Mouse (Mus musculus) small intestine, adult 2 months (tissue): ENCODE measurements at regions not wholly inside any gene's neighbourhood (a gene's known extent, or its start where the extent isn't known, plus 50 kb on each side); places are given as distances from the start of the nearest gene placed in this dataset.

Experiments
- H3K27ac ChIP-seq: fragments of 200-500 bp; 2 replicates; pipeline ENCODE4 v1.5.1; 2012; ENCODE audit warnings: low read depth, low read length, control low read depth, inconsistent platforms; ENCODE audit not compliant: insufficient read depth
- H3K27me3 ChIP-seq: fragments of 200-500 bp; 2 replicates; pipeline ENCODE4 v1.6.1; 2012; ENCODE audit warnings: mild to moderate bottlenecking, moderate library complexity, low read length, inconsistent platforms; ENCODE audit not compliant: control insufficient read depth, insufficient read depth
- H3K36me3 ChIP-seq: fragments of 200-500 bp; 2 replicates; pipeline ENCODE4 v1.6.1; 2012; ENCODE audit warnings: mild to moderate bottlenecking, low read length, control low read depth, inconsistent platforms; ENCODE audit not compliant: control insufficient read depth, insufficient read depth
- H3K4me1 ChIP-seq: fragments of 200-500 bp; 2 replicates; pipeline ENCODE4 v1.6.1; 2012; ENCODE audit warnings: low read length, inconsistent platforms, mixed read lengths; ENCODE audit not compliant: control insufficient read depth, insufficient read depth, insufficient read length
- H3K4me3 ChIP-seq: fragments of 200-500 bp; 2 replicates; pipeline ENCODE4 v1.5.1; 2012; ENCODE audit warnings: low read depth, mild to moderate bottlenecking, control low read depth, inconsistent platforms, low read length, moderate library complexity
- CTCF ChIP-seq: fragments of 200-500 bp; IDR thresholded peaks from 2 replicates; pipeline ENCODE4 v1.5.1; 2012; ENCODE audit warnings: low read depth, mild to moderate bottlenecking, control low read depth, inconsistent platforms, low read length, moderate library complexity, mixed read lengths; ENCODE audit not compliant: insufficient replicate concordance, insufficient read length; ENCODE audit errors: extremely low read depth
- POLR2A ChIP-seq: fragments of 200-500 bp; IDR thresholded peaks from 2 replicates; pipeline ENCODE4 v1.6.1; 2012; ENCODE audit warnings: low read depth, mild to moderate bottlenecking, control low read depth, inconsistent platforms, low read length, moderate library complexity
- WGBS: fragments of 180-500 bp; shearing (Covaris S2); methylation state at CpG from one replicate; pipeline ENCODE4 v1.1.7; 2018; 5-methylcytosine and 5-hydroxymethylcytosine counted together

- Histone ChIP-seq H3K4me3 (no peak overlapping the region), H3K36me3 (no peaks in the 10 kb centered on the region), H3K27me3 (no peaks in the 10 kb centered on the region), H3K4me1 (no peaks in the 10 kb centered on the region), H3K27ac (no peak overlapping the region)
- 82% methylated on average over 1 of the region's 1 CpGs for WGBS
- TF ChIP-seq CTCF (no peak), POLR2A (no peak)
These were observed 275.1 kb upstream of the Gm11146 start for GRCm38 (mm10) chr16:77877006-77877405.

GRCm38 (mm10) chr16:77863246-77863645 lies 261.4 kb upstream of the Gm11146 start:
- no peaks in the 10 kb centered on the region for H3K4me1 ChIP-seq
- H3K27me3 ChIP-seq, result no peaks in the 10 kb centered on the region
- 79% methylated on average over 5 of the region's 5 CpGs for WGBS
- H3K27ac ChIP-seq, result no peak overlapping the region
- no peak overlapping the region for H3K4me3 ChIP-seq
- no peak for TF ChIP-seq CTCF
- TF ChIP-seq POLR2A, result no peak
- H3K36me3 ChIP-seq, result no peaks in the 10 kb centered on the region

DNA sequence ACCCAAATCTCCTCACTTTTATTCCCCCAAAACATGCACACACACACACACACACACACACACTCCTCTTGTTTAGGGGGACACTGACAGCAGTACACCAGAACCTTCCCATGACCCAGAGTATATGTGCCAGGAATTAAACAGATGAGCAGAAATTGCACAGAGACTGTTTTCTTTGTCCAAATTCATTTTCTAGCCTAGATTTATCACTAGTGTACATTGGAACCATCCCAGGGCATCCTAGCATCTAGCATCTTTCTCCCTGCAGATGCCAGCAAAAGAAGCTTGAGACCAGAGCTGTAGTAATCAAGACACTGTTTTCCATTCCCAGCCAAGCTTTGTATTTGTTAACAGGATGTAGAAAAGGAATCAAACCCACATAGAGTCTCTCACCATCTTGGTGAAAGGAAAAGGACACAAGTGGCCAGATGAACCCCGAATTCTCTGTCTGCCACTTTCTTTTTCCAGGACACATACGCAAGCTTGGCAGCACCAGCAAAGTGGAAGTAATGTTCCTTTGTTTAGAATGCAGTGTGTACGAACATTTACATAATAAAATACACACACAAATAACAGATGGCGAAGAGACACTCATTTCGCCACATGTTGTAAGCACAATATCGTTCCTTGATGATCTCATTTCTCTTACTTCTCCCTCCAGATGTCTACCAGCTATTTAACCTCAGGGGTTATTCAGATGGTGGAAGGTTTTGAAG lies 250.3 kb upstream of the Gm11146 start:
- no peak overlapping the region for H3K4me3 ChIP-seq
- no peaks in the 10 kb centered on the region for H3K27me3 ChIP-seq
- H3K27ac ChIP-seq, result no peak overlapping the region
- TF ChIP-seq CTCF (no peak), POLR2A (no peak)
- no peaks in the 10 kb centered on the region for H3K36me3 ChIP-seq
- 82% methylated on average over 6 of the region's 6 CpGs for WGBS
- H3K4me1 ChIP-seq, result no peaks in the 10 kb centered on the region

GRCm38 (mm10) chr16:77851206-77852065 lies 249.5 kb upstream of the Gm11146 start:
- Histone ChIP-seq H3K4me1 (no peaks in the 10 kb centered on the region), H3K4me3 (no peak overlapping the region), H3K36me3 (no peaks in the 10 kb centered on the region), H3K27me3 (no peaks in the 10 kb centered on the region), H3K27ac (no peak overlapping the region)
- TF ChIP-seq POLR2A (no peak), CTCF (no peak)
- 78% methylated on average over 13 of the region's 13 CpGs for WGBS

DNA sequence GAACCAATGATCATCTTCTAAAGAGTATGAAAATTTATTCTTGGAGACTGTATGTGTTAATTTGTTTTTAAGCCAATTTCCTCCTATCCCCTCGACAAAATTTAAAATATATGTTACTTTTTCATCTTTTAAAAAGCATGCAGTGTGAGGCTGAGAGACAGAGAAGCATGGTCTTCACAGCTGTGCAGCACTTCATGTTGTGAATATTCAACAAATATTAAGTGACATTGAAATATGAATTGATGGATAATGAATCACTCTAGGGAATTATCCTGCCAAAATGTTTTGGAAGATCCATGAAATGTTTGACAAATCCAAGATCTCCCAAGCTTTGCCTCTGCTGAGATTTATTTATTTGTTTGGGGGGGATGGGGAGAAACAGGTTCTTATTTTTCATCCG lies 233.9 kb upstream of the Gm11146 start:
- TF ChIP-seq POLR2A (no peak), CTCF (no peak)
- H3K4me3 ChIP-seq, result no peak overlapping the region
- no peaks in the 10 kb centered on the region for H3K36me3 ChIP-seq
- no peaks in the 10 kb centered on the region for H3K27me3 ChIP-seq
- H3K4me1 ChIP-seq, result no peaks in the 10 kb centered on the region
- H3K27ac ChIP-seq, result no peak overlapping the region
- 79% methylated on average over 2 of the region's 2 CpGs for WGBS

- TF ChIP-seq CTCF (no peak), POLR2A (no peak)
- Histone ChIP-seq H3K4me3 (no peak overlapping the region), H3K36me3 (no peaks in the 10 kb centered on the region), H3K27ac (no peak overlapping the region), H3K4me1 (no peaks in the 10 kb centered on the region), H3K27me3 (no peaks in the 10 kb centered on the region)
- WGBS, result 71% methylated on average over 4 of the region's 4 CpGs
These were observed 225.6 kb upstream of the Gm11146 start for GRCm38 (mm10) chr16:77827322-77828117.

DNA sequence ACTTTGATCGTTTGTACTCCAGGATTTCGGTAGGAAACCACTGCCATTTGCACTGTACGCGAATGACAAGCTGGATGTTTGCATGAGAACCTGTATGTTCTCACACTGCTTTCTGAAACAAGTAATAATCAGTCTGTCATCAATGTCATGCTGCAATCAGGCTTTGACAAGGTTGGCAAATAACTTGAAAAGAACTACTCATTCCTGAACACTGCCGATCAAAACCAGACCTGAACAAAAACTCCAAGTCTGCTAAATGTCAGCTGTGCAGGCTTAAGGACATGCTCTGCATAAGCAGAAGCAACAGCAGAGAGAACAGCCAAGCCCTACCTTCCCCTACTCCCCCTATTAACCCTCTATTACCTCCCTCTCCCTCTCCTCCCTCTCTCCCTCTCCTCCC lies 197.8 kb upstream of the Gm11146 start:
- no peaks in the 10 kb centered on the region for H3K4me1 ChIP-seq
- 77% methylated on average over 5 of the region's 5 CpGs for WGBS
- H3K36me3 ChIP-seq, result no peaks in the 10 kb centered on the region
- no peaks in the 10 kb centered on the region for H3K27me3 ChIP-seq
- no peak overlapping the region for H3K4me3 ChIP-seq
- H3K27ac ChIP-seq, result no peak overlapping the region
- no peak for TF ChIP-seq CTCF
